Mouse (Mus musculus) brain, embryonic 14.5 days (tissue): ENCODE results near the gene Pgp. TPM values are rescaled to one million over a fixed set of nuclear protein-coding genes. Genes with fewer than 3 reads are reported as not detected.
"Not testable (repeated sequence)": the region's sequence is repeated elsewhere in the genome, so short reads cannot be mapped to it uniquely, and the experiment has no call there.

Source experiments
- DNase-seq: peaks from one replicate; pipeline ENCODE4 v3.0.0-alpha.2; 2011; ENCODE audit warnings: low read depth
- CTCF ChIP-seq: fragments of 200-500 bp; IDR thresholded peaks from 2 replicates; pipeline ENCODE4 v1.5.1; 2012; ENCODE audit warnings: inconsistent platforms, mild to moderate bottlenecking, moderate library complexity, borderline replicate concordance; ENCODE audit not compliant: insufficient read depth, insufficient read length; ENCODE audit errors: extremely low read depth
- POLR2A ChIP-seq: fragments of 200-500 bp; IDR thresholded peaks from 2 replicates; pipeline ENCODE4 v1.6.1; 2012; ENCODE audit warnings: mild to moderate bottlenecking, inconsistent platforms, borderline replicate concordance; ENCODE audit not compliant: poor library complexity, insufficient read depth, insufficient read length, severe bottlenecking; ENCODE audit errors: extremely low read depth
- polyA plus RNA-seq: library from polyadenylated mRNA; depleted of rRNA; stranded (reverse); fragments of >200 nt; gene quantifications from 2 replicates; pipeline ENCODE4 v1.2.3, GENCODE M21; 2012

The Pgp gene
- polyA plus RNA-seq, 1 experiment, result 49.6 TPM

GRCm38 (mm10) chr17:24442107-24442506 is 28.1 kb upstream of the Pgp start:
- DNase-seq, result no peak
- TF ChIP-seq POLR2A (no peak), CTCF (no peak)

- no peak for DNase-seq
- no peak for TF ChIP-seq POLR2A
- TF ChIP-seq CTCF, result no peak
Measured at GRCm38 (mm10) chr17:24442632-24443155, 27.5 kb upstream of the Pgp start, which contains the start of gene Dnase1l2. Gene Dnase1l2, minus strand, starts transcription at chr17:24443105.

GRCm38 (mm10) chr17:24443409-24443808 is 26.8 kb upstream of the Pgp start:
- DNase-seq, result no peak

GRCm38 (mm10) chr17:24446590-24446989 is 23.6 kb upstream of the Pgp start:
- DNase-seq, result no peak
- TF ChIP-seq CTCF (no peak), POLR2A (no peak)

More at GRCm38 (mm10) chr17:24443409-24443808, 26.8 kb upstream of the Pgp start:
- TF ChIP-seq CTCF (no peak), POLR2A (no peak)

- DNase-seq, result no peak
- TF ChIP-seq POLR2A (no peak), CTCF (no peak)
Measured at GRCm38 (mm10) chr17:24449507-24449906, 20.7 kb upstream of the Pgp start.

DNA sequence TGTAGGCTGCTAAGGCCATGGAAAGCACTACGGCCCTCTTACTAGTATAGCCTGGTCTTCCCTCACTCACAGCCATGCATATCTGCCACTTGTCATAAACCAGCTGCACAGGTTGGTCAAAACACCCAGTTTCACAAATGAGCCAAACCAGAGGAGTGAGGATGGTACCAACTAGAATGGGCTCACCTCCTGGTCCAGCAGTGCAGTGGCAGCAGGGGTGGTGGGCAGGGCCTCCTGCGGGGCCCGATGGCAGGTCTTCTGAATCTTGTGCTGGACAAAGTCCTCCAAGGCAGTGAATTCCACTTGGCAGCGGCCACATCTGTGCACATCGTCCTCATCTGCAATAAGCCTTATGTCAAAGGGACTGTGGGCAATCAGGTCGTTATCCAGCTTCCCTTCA is 19.0 kb upstream of the Pgp start:
- no peak for DNase-seq
- TF ChIP-seq POLR2A, result no peak
- TF ChIP-seq CTCF, result no peak

GRCm38 (mm10) chr17:24453372-24453771 is 16.8 kb upstream of the Pgp start:
- no peak for DNase-seq
- TF ChIP-seq POLR2A (no peak), CTCF (no peak)

DNA sequence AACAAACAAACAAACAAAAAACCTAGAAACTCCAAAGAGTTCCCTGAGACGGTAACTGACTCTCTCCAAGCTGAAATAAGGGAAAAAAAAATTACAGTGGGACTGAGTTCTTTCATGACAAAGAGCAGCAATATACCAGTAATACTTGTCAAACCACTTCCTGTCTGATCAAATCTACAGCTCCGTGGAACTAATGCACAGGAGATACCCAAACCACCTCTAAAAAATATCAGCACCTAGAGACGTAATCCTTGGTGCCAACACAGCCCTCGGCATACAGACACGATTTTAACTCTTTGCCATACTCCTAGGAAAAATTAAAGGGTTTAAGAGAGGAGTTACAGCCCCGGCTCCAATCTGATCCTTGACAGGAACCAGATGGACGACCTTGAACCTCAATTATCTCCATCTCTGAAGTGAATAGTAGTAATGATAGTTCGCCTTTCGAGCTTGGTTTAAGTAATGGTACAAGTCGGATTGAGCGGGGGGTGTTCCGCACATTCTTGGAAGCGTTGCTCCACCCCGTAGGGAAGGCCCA is 15.9 kb upstream of the Pgp start:
- no peak for DNase-seq
- TF ChIP-seq CTCF (no peak), POLR2A (no peak)

DNA sequence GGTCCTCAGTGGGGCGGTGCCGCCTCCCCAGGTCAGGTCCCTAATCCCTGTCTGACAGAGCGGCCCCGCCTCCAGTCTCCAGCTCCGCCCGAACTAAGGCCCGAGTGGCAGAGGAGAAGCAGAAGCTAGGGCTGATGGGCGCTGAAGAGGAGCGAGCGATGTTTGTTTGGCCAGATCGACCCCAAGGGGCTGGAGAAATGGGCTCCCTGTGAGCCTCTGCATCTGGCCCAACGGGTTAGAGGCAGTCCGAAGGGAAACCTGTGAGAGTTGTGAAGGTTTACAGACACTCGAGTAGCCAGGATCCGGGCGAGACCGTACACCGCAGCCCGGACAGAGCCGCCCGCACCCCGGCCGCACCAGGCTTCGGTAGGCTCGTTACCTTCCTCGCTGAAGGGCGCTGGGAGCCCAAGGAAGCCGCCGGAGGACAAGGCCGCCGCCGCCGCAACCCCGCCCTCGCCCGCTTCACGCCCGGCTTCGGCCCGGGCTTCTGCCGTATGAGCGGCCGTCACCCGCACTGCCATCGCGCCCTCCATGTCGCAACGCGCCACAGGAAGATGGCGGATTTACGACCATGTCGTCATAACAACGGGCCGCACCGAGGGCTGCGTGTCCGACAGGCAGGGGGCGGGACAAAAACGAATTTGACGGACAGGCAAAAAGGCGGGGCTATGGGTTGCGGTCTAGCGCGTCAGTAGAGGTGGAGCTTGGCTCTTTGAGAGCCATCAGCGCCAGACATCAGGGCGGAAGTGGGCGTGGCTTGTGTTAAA is 15.3 kb upstream of the Pgp start:
- TF ChIP-seq CTCF (no peak), POLR2A (peak; percentile 97)
- peak; percentile 100 for DNase-seq

- not testable (repeated sequence) for DNase-seq
Measured at GRCm38 (mm10) chr17:24455523-24456206, 14.5 kb upstream of the Pgp start.

- DNase-seq, result peak; percentile 38
- TF ChIP-seq CTCF (peak; percentile 19; the same call in 1 of the 2 replicates), POLR2A (no peak)
Measured at GRCm38 (mm10) chr17:24461580-24461979, 8.6 kb upstream of the Pgp start.
